Mouse (Mus musculus) layer of hippocampus, adult 2 months (tissue): Measurements from ENCODE around the gene Krt33a. TPM values are rescaled to one million over a fixed set of nuclear protein-coding genes. Genes with fewer than 3 reads are reported as not detected.
A peak's percentile ranks its signal among the peaks of the same experiment; 100 is the strongest.

ENCODE experiments used
- DNase-seq, 2 experiments: peaks; one replicate each; pipeline ENCODE4 v3.0.0; 2022; ENCODE audit warnings: low spot score in 2 of 2
- H3K27ac ChIP-seq: fragments of 200-600 bp; 2 replicates; pipeline ENCODE4 v1.8.1; 2022
- H3K4me3 ChIP-seq: fragments of 200-600 bp; 2 replicates; pipeline ENCODE4 v1.8.1; 2022; ENCODE audit warnings: mild to moderate bottlenecking
- CTCF ChIP-seq: fragments of 200-600 bp; conservative IDR thresholded peaks from 2 replicates; pipeline ENCODE4 v1.8.1; 2022; ENCODE audit warnings: antibody characterized with exemption, mild to moderate bottlenecking, moderate library complexity
- total RNA-seq, 2 experiments: library from RNA; stranded (reverse); gene quantifications; 2 replicates each; pipeline ENCODE4 v1.2.3; 2021

Gene Krt33a
- total RNA-seq, 2 experiments from 2014 or later: not detected

DNA sequence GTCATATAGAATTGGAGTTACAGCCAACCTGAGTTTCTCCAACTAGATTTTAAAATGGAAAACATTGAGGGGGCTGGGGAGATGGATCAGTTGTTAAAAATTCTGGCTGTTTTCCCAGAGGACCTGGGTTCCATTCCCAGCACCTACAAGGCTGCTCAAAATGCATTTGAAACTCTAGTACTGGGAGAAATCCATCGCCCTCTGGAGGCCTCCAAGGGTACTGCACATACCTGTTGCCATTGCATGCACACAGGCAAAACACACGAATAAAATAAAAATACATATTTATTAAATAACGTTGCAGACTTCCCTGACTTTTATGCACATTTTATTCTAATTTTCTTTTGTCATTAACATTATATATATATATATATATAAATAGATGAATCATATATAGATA, 9.4 kb downstream of the Krt33a start:
- Histone ChIP-seq H3K27ac (no peak overlapping the region), H3K4me3 (no peak overlapping the region)
- TF ChIP-seq CTCF: peak; percentile 65
- no peak for DNase-seq

DNA sequence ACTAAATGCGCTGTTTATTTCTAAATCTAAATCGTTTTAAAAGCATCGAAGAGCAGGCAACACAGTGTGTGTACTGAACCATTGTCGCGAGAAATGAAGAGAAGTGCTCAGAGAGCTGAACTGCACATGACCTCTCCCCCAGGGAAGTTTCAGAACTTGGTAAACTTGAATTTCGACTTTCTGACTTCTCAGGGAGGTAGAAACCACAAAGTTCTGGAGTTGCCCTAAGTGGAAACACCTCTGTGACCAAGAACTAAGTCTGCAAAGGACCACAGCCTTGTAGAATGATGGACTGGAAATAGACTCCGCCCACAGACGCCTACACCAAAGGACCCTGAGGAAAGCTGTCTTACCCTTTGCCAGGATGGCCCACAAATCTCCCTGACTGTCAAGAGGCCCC, 10.1 kb downstream of the Krt33a start:
- Histone ChIP-seq H3K4me3 (no peak overlapping the region), H3K27ac (no peak overlapping the region)
- TF ChIP-seq CTCF: no peak
- no peak for DNase-seq

DNA sequence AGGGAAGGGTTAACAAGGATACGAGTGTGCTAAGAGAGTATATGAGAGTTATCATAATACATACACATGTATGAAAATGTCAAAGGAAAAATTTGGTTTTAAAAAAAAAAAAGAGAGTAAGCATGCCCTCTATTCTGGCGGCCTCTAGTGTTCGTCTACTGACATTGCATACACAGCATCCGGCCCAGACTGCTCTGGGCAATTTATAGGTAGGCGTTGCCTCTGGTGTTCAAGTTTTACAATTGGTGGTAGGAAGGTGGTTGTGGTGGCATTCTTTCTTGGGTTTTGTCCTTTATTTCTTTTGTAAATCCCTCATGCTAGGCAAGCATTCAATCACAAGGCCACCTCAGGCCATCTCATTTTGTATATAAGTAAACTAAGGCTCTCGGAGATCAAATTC, 11.2 kb downstream of the Krt33a start:
- TF ChIP-seq CTCF: peak; percentile 99
- Histone ChIP-seq H3K27ac (no peak overlapping the region), H3K4me3 (no peak overlapping the region)
- peak; percentile 54 to 64 for DNase-seq

DNA sequence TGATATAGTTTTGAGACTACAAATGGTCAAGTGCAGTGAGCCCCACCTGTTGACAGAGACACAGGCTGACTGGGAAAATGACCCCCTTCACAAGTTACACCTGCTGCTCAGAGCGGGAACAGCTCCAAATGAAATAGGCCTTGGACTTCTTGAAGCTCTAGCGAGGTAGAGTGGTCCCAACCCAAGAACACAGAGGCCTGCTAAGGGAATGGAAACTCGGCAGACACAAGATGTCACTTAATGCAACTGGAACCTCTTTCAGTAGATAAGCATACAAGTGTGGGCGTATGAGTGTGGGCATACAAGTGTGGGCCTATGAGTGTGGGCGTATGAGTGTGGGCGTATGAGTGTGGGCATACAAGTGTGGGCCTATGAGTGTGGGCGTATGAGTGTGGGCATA, 16.9 kb downstream of the Krt33a start:
- no peak for TF ChIP-seq CTCF
- Histone ChIP-seq H3K4me3 (no peak overlapping the region), H3K27ac (no peak overlapping the region)
- DNase-seq: no peak

DNA sequence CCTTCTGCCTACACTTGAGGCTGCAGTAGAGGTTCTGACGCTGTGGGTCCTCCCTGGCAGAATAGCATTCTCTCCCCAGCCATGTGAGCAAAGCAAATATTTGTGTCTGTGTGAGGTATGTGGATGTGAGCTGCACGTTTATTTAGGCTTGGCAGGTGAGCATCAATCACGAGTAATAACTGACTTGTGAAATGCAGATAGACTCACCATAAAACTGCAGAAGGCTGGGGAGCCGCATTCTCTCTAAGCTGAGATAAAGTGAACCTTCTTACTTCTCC, 21.7 kb downstream of the Krt33a start:
- DNase-seq: no peak
- TF ChIP-seq CTCF: no peak
- Histone ChIP-seq H3K27ac (no peak overlapping the region), H3K4me3 (no peak overlapping the region)

DNA sequence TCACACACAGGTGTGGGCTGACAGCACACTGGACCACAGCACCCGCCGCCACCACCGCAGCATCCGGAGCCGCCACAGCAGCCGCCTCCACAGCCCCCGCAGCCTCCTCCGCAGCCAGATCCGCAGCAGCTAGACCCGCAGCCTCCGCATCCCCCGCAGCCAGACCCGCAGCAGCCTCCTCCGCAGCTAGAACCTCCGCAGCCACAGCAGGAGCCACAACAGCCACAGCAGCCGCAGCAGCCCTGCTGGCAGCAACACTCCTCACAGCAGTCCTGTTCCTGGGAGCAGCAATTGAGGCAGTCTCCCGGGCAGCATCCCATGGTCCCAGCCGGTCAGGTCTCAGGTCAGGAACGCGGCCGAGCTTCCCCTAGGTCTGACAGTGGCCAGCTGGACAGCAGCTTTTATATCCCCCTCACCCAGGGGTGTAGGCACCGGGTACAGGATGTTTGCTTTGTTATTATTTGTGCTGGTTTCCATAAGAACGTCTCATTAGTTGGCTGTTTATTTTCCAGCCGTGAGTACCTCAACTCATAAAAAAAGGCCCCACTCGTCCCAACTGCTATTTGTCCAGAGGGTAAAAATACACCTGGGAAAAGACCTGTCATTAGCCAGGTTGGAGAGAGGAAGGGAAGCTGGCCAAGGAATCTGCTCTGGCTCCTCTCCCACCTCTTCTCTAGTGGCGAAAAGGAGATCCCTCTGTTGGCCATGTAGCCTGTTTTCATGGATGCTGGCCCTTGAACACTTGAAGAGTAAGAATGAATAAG, 22.2 kb downstream of the Krt33a start, which contains the start of gene Krtap17-1:
TSS of gene Krtap17-1 (minus strand) at position 375 of the 764 bp plus-strand sequence.
- Histone ChIP-seq H3K4me3 (no peak within 1 kb of the TSS), H3K27ac (no peak within 1 kb of the TSS)
- DNase-seq: no peak
- TF ChIP-seq CTCF: no peak

DNA sequence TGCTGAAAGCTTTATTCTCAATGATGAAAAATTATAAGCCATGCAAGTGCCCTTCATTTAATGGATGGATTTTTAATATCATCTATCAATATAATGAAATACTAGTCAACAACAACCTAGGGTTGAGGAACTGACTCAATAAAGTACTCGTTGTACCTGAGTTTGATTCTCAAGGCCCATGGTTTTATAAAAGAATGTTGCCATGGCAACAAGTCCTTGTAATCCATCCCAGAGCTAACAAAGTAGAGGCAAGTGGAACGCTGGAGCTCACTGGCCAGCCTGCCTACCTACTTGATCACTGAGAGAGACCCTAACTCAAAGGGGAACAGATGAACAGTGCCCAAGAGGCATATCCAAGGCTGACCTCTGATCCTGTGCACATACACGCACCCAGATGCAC, 25.4 kb downstream of the Krt33a start:
- Histone ChIP-seq H3K27ac (no peak overlapping the region), H3K4me3 (no peak overlapping the region)
- no peak for TF ChIP-seq CTCF
- no peak for DNase-seq

DNA sequence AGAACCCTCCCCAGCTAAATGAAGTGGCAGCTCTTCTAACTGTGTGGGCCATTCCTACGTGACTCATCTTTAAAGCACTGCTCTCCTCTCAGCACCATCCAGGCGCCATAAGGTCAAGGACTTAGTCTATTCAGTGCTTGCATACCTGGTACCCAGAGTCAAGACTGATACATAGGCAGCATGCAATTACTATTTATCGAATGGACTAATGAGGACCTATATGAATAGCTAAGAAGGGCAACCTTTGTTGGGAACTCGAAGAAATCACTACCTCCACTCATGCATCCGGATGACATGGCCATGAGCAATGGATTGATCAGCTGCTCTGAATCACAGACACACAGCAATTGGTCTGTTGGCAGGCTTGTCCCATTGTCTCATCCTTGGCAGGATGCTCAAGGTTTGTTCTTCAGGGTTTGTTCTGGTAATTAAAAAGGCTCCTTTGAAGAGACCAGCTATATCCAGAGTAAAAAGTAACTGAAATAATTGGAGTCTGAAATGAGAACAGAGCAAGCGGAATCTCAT, 26.1 kb downstream of the Krt33a start:
- TF ChIP-seq CTCF: no peak
- DNase-seq: no peak
- no peak overlapping the region for H3K27ac ChIP-seq
- no peak overlapping the region for H3K4me3 ChIP-seq

DNA sequence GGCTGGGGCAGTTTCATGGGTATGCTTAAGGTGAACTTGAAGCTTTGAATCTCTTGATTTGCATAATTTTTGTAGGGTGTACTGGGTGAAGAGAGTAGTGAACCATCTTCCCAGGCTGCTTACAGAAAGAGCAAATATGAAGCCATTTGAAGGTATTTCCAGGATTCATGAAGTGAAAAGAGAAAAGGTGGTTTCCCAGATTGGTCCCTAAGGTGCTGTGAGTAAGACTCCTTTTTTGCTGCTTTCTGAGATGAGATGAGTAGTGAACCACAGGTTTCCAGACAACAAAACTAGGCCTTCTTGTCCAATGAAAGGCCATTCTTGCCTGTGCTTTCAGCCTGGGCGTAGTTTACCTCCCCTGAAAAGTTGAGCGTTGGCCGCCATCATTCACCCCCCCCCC, 27.5 kb downstream of the Krt33a start:
- DNase-seq: no peak
- Histone ChIP-seq H3K27ac (no peak overlapping the region), H3K4me3 (no peak overlapping the region)
- TF ChIP-seq CTCF: no peak

DNA sequence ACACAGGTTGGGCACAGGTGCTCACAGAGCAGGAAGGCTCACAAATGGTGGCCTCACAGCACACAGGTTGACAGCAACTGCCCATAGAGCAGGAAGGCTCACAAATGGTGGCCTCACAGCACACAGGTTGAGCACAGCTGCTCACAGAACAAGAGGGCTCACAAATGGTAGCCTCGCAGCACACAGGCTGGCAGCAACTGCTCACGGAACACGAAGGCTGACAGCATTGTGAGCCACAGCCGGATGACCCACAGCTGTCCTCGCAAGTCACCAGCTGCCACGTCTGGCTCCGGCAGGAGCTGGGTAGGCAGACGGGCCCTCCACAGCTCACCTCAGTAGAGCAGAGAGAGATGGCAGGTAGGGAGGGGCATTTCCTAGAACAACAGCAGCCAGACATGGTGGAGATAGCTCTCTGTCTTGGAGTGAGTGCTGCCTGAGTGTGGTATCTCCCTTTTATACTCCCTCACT, 29.8 kb downstream of the Krt33a start, which contains the start of gene Krtap16-1:
TSS of gene Krtap16-1 (minus strand) at position 418 of the 468 bp plus-strand sequence.
- TF ChIP-seq CTCF: no peak
- no peak for DNase-seq
- Histone ChIP-seq H3K27ac (0 out of 2 replicates have a peak within 1 kb of the TSS, but pooled peaks have one; percentile 32), H3K4me3 (0 out of 2 replicates have a peak within 1 kb of the TSS, but pooled peaks have one; percentile 11)

DNA sequence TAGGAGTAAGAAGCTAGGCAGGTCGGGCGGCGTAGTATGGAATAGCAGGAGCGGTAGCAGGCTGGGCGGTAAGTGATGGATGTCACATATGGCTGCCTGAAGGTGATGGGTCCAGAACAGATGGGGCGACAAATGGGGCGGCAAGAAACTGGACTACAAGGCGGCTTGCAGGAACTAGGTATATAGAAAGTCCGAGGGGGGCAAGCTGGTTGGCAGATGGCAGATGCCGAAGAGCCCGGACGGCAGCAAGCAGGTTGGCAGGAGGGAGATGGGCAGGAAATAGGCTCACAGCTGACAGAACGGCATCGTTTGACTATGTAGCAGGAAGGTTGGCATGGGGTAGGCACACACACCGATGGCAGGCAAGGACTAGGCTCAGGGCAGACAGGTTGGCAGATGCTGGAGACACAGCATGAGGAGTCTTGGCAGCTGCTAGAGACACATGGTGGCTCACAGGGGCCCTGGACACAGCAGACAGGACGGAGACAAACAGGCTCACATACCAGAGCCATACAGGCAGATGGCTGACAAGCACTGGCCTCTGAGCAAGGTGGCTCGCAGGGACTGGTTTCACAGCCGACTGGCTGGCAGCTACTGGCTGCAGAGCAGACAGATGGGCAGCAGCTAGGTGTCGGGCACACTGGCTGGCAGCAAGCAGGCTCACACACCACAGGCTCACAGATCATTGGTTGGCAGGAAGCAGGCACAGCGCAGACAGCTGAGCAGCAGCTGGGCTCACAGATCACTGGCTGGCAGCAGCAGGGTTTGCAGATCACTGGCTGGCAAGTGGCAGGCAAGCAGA, 30.5 kb downstream of the Krt33a start:
- peak in 1 of 2 experiments; percentile 37 for DNase-seq
- no peak for TF ChIP-seq CTCF
- Histone ChIP-seq H3K4me3 (0 out of 2 replicates have a peak overlapping the region, but pooled peaks have one; percentile 11), H3K27ac (0 out of 2 replicates have a peak overlapping the region, but pooled peaks have one; percentile 32)

DNA sequence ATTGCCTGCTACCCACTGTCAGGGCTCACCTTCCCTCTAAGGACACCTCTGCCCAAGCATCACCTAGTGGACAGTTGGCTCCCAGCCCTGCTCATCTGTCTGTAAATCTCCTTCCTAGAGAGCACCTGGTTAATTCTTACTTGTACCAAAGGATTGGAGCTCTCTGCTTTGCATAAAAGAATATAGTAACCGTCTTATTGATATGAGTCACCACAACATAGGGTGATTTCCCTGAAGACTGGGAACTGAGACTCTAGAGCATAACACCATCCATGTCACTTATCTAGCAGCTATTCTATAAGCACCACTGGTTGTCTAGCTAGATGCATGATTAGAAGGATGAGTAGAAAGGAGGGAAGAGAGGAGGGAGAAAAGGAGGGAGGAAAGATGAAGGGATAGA, 32.6 kb downstream of the Krt33a start:
- DNase-seq: no peak
- H3K4me3 ChIP-seq: no peak overlapping the region
- H3K27ac ChIP-seq: no peak overlapping the region
- TF ChIP-seq CTCF: no peak

DNA sequence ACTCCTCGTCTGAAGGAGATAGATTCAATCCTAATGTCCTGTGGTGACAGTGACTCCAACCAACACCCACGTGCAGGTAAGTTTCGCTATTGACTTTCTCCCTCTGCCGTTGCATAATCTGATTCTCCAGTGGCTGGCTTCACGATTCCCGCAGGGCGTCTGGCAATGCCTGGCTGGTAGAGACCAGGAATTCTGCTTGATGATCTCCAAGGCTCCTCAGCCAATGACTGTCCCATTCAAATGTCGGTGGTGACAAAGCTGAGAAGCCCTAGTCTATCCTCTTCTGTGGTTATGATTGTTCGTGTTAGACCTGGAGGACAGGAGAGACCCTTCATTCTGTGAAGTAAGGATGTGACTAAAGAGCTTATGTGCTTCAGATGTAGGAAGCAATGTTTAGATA, 33.3 kb downstream of the Krt33a start:
- no peak for DNase-seq
- H3K4me3 ChIP-seq: no peak overlapping the region
- TF ChIP-seq CTCF: no peak
- no peak overlapping the region for H3K27ac ChIP-seq
